Mouse (Mus musculus): ENCODE data around the gene Snu13. TPM values are rescaled to one million over a fixed set of nuclear protein-coding genes. Genes with fewer than 3 reads are reported as not detected.

The Snu13 gene
- total and polyA plus RNA-seq, 3 experiments, result 181 to 283 (median 269) TPM

- peaks cover 29% of the 10 kb centered on the region for H3K27me3 ChIP-seq (ENCODE audit: insufficient read depth, low read length)
- no peak for DNase-seq (ENCODE audit: low spot score)
Measured at GRCm38 (mm10) chr15:82079883-82080282, 32.5 kb upstream of the Snu13 start.

GRCm38 (mm10) chr15:82073490-82073889 lies 26.1 kb upstream of the Snu13 start:
- DNase-seq (ENCODE audit: low spot score), result no peak

More at GRCm38 (mm10) chr15:82079883-82080282, 32.5 kb upstream of the Snu13 start:
- H3K9me3 ChIP-seq (replicated peaks), result no peaks in the 10 kb centered on the region
- ATAC-seq (ENCODE audit: extremely low read depth, insufficient number of reproducible peaks, low FRiP score, poor library complexity, severe bottlenecking), result no peak
- H3K36me3 ChIP-seq (replicated peaks), result no peaks in the 10 kb centered on the region
- H3K4me3 ChIP-seq (ENCODE audit: low read depth, low read length), result no peak overlapping the region
- H3K4me1 ChIP-seq (ENCODE audit: insufficient read depth, low read depth, low read length), result peaks cover 3% of the 10 kb centered on the region; the same call in 1 of the 2 replicates
- TF ChIP-seq GATA1 (IDR thresholded peaks at IDR 0.05; ENCODE audit: borderline replicate concordance, low read length), result no peak
- no peak for TF ChIP-seq CTCF (IDR thresholded peaks at IDR 0.05; ENCODE audit: low read depth, low read length)
- no peak for TF ChIP-seq TAL1 (conservative IDR thresholded peaks at IDR 0.05; ENCODE audit: low read depth, low read length)
- no peak for TF ChIP-seq POLR2AphosphoS5 (IDR thresholded peaks at IDR 0.05; ENCODE audit: insufficient replicate concordance, low read depth, low read length)
- no peak for TF ChIP-seq GATA2 (IDR thresholded peaks at IDR 0.05; ENCODE audit: borderline replicate concordance, low read depth, low read length)

GRCm38 (mm10) chr15:82071816-82072469 lies 24.5 kb upstream of the Snu13 start:
- Histone ChIP-seq H3K9me3 (replicated peaks) (no peaks in the 10 kb centered on the region), H3K27me3 (ENCODE audit: insufficient read depth, low read length) (peaks cover 39% of the 10 kb centered on the region), H3K4me3 (ENCODE audit: low read depth, low read length) (no peak overlapping the region), H3K36me3 (replicated peaks) (no peaks in the 10 kb centered on the region), H3K4me1 (ENCODE audit: insufficient read depth, low read depth, low read length) (no peaks in the 10 kb centered on the region)
- TF ChIP-seq TAL1 (conservative IDR thresholded peaks at IDR 0.05; ENCODE audit: low read depth, low read length) (no peak), POLR2AphosphoS5 (IDR thresholded peaks at IDR 0.05; ENCODE audit: insufficient replicate concordance, low read depth, low read length) (no peak), CTCF (IDR thresholded peaks at IDR 0.05; ENCODE audit: low read depth, low read length) (no peak), GATA1 (IDR thresholded peaks at IDR 0.05; ENCODE audit: borderline replicate concordance, low read length) (no peak), GATA2 (IDR thresholded peaks at IDR 0.05; ENCODE audit: borderline replicate concordance, low read depth, low read length) (no peak)
- no peak for ATAC-seq (ENCODE audit: extremely low read depth, insufficient number of reproducible peaks, low FRiP score, poor library complexity, severe bottlenecking)
- DNase-seq (ENCODE audit: low spot score), result no peak

More at GRCm38 (mm10) chr15:82073490-82073889, 26.1 kb upstream of the Snu13 start:
- H3K4me1 ChIP-seq (ENCODE audit: insufficient read depth, low read depth, low read length), result no peaks in the 10 kb centered on the region
- no peak for ATAC-seq (ENCODE audit: extremely low read depth, insufficient number of reproducible peaks, low FRiP score, poor library complexity, severe bottlenecking)
- no peaks in the 10 kb centered on the region for H3K36me3 ChIP-seq (replicated peaks)
- peaks cover 38% of the 10 kb centered on the region for H3K27me3 ChIP-seq (ENCODE audit: insufficient read depth, low read length)
- no peaks in the 10 kb centered on the region for H3K9me3 ChIP-seq (replicated peaks)
- TF ChIP-seq POLR2AphosphoS5 (IDR thresholded peaks at IDR 0.05; ENCODE audit: insufficient replicate concordance, low read depth, low read length) (no peak), GATA1 (IDR thresholded peaks at IDR 0.05; ENCODE audit: borderline replicate concordance, low read length) (no peak), GATA2 (IDR thresholded peaks at IDR 0.05; ENCODE audit: borderline replicate concordance, low read depth, low read length) (no peak), TAL1 (conservative IDR thresholded peaks at IDR 0.05; ENCODE audit: low read depth, low read length) (no peak), CTCF (IDR thresholded peaks at IDR 0.05; ENCODE audit: low read depth, low read length) (no peak)
- no peak overlapping the region for H3K4me3 ChIP-seq (ENCODE audit: low read depth, low read length)

DNA sequence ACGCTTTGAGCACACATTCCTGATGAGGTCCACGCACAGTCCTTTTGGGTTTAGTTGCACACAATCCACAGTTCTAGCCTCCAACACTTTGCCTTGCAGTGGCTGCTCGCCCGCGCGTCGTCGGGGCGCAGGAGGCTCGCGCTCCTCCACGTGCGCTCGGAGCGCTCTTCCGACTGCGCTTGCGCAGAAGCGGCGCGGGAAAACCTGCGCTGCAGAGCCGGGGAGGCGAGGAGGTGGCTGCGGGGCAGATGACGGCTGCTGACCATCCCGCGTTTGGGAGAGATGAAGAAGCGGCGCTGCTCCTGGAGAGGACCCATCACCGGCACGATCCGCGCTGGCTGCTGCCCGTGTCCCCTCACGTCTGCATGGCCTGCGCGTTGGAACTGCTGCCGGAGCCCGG lies 22.5 kb upstream of the Snu13 start, which contains the start of gene Mei1:
Gene Mei1, plus strand, starts transcription at position 99 of the 400 bp plus-strand sequence.
- Histone ChIP-seq H3K4me3 (ENCODE audit: low read depth, low read length) (no peak within 1 kb of the TSS), H3K27me3 (ENCODE audit: insufficient read depth, low read length) (peaks cover 45% of the 10 kb centered on the region), H3K9me3 (replicated peaks) (no peaks in the 10 kb centered on the region), H3K36me3 (replicated peaks) (no peaks in the 10 kb centered on the region), H3K4me1 (ENCODE audit: insufficient read depth, low read depth, low read length) (no peaks in the 10 kb centered on the region)
- TF ChIP-seq GATA2 (IDR thresholded peaks at IDR 0.05; ENCODE audit: borderline replicate concordance, low read depth, low read length), result no peak
- TF ChIP-seq POLR2AphosphoS5 (IDR thresholded peaks at IDR 0.05; ENCODE audit: insufficient replicate concordance, low read depth, low read length), result no peak
- TF ChIP-seq GATA1 (IDR thresholded peaks at IDR 0.05; ENCODE audit: borderline replicate concordance, low read length), result no peak
- no peak for TF ChIP-seq TAL1 (conservative IDR thresholded peaks at IDR 0.05; ENCODE audit: low read depth, low read length)
- TF ChIP-seq CTCF (IDR thresholded peaks at IDR 0.05; ENCODE audit: low read depth, low read length), result no peak
- no peak for ATAC-seq (ENCODE audit: extremely low read depth, insufficient number of reproducible peaks, low FRiP score, poor library complexity, severe bottlenecking)
- DNase-seq (ENCODE audit: low spot score), result no peak

DNA sequence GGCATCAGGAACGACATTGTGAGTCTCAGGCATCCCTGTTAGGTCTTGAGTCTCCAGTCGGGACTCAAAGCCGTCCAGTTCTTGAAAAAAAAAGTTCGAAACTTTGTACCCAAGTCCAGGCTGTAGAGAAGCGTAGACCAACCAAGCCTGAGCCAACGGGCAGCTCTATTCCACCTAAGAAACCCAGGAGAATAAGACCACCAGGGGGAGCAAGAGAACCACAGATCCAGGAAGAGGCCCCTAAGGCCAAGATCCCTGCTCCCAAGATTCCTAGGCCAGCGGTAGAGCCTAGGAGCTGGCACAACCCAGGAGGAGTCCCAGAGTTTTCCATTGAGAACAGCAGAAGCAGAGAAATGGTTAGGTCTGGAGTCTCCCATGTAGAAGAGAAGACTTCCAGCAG lies 18.1 kb upstream of the Snu13 start:
- Histone ChIP-seq H3K27me3 (ENCODE audit: insufficient read depth, low read length) (peaks cover 72% of the 10 kb centered on the region), H3K36me3 (replicated peaks) (no peaks in the 10 kb centered on the region), H3K9me3 (replicated peaks) (no peaks in the 10 kb centered on the region), H3K4me1 (ENCODE audit: insufficient read depth, low read depth, low read length) (no peaks in the 10 kb centered on the region), H3K4me3 (ENCODE audit: low read depth, low read length) (no peak overlapping the region)
- ATAC-seq (ENCODE audit: extremely low read depth, insufficient number of reproducible peaks, low FRiP score, poor library complexity, severe bottlenecking), result no peak
- TF ChIP-seq TAL1 (conservative IDR thresholded peaks at IDR 0.05; ENCODE audit: low read depth, low read length), result no peak
- no peak for TF ChIP-seq GATA2 (IDR thresholded peaks at IDR 0.05; ENCODE audit: borderline replicate concordance, low read depth, low read length)
- TF ChIP-seq POLR2AphosphoS5 (IDR thresholded peaks at IDR 0.05; ENCODE audit: insufficient replicate concordance, low read depth, low read length), result no peak
- no peak for TF ChIP-seq CTCF (IDR thresholded peaks at IDR 0.05; ENCODE audit: low read depth, low read length)
- TF ChIP-seq GATA1 (IDR thresholded peaks at IDR 0.05; ENCODE audit: borderline replicate concordance, low read length), result no peak
- peak; percentile 38 for DNase-seq (ENCODE audit: low spot score)

GRCm38 (mm10) chr15:82063909-82064308 lies 16.5 kb upstream of the Snu13 start:
- no peaks in the 10 kb centered on the region for H3K36me3 ChIP-seq (replicated peaks)
- no peaks in the 10 kb centered on the region for H3K4me1 ChIP-seq (ENCODE audit: insufficient read depth, low read depth, low read length)
- no peak overlapping the region for H3K4me3 ChIP-seq (ENCODE audit: low read depth, low read length)
- no peaks in the 10 kb centered on the region for H3K9me3 ChIP-seq (replicated peaks)
- peaks cover 80% of the 10 kb centered on the region for H3K27me3 ChIP-seq (ENCODE audit: insufficient read depth, low read length)
- no peak for ATAC-seq (ENCODE audit: extremely low read depth, insufficient number of reproducible peaks, low FRiP score, poor library complexity, severe bottlenecking)
- TF ChIP-seq CTCF (IDR thresholded peaks at IDR 0.05; ENCODE audit: low read depth, low read length) (no peak), GATA1 (IDR thresholded peaks at IDR 0.05; ENCODE audit: borderline replicate concordance, low read length) (no peak), TAL1 (conservative IDR thresholded peaks at IDR 0.05; ENCODE audit: low read depth, low read length) (no peak)
- DNase-seq (ENCODE audit: low spot score), result no peak

All from G1E (cell line).